Mouse (Mus musculus) heart, adult 2 months (tissue): ENCODE measurements around the gene Mat2a. TPM values are rescaled to one million over a fixed set of nuclear protein-coding genes. Genes with fewer than 3 reads are reported as not detected.

Source experiments
- DNase-seq, 2 experiments: peaks; one replicate each; pipeline ENCODE4 v3.0.0; 2021
- H3K27ac ChIP-seq: fragments of 200-600 bp; 2 replicates; pipeline ENCODE4 v1.8.1; 2022
- H3K27me3 ChIP-seq: fragments of 200-500 bp; 2 replicates; pipeline ENCODE4 v1.6.1; 2012; ENCODE audit warnings: mild to moderate bottlenecking, low read length, inconsistent platforms, mixed read lengths; ENCODE audit not compliant: control insufficient read depth, insufficient read depth
- H3K36me3 ChIP-seq: fragments of 200-500 bp; 2 replicates; pipeline ENCODE4 v1.6.1; 2012; ENCODE audit warnings: low read length, inconsistent platforms; ENCODE audit not compliant: control insufficient read depth, insufficient read depth
- H3K4me1 ChIP-seq: fragments of 200-500 bp; 2 replicates; pipeline ENCODE4 v1.6.1; 2011; ENCODE audit warnings: low read length; ENCODE audit not compliant: control insufficient read depth, insufficient read depth
- H3K4me3 ChIP-seq: fragments of 200-600 bp; 2 replicates; pipeline ENCODE4 v1.8.1; 2022
- H3K79me2 ChIP-seq: fragments of 200-500 bp; replicated peaks from 2 replicates; pipeline ENCODE4 v1.6.1; 2012; ENCODE audit warnings: mild to moderate bottlenecking, inconsistent platforms, low read length, moderate library complexity, mixed read lengths; ENCODE audit not compliant: control insufficient read depth, insufficient read depth
- H3K9ac ChIP-seq: fragments of 200-500 bp; 2 replicates; pipeline ENCODE4 v1.6.1; 2012; ENCODE audit warnings: low read depth, mild to moderate bottlenecking, control low read depth, inconsistent platforms, low read length, mixed read lengths
- CTCF ChIP-seq: fragments of 200-600 bp; IDR thresholded peaks from 2 replicates; pipeline ENCODE4 v1.8.1; 2022; ENCODE audit warnings: antibody characterized with exemption, mild to moderate bottlenecking, moderate library complexity
- EP300 ChIP-seq: fragments of 200-500 bp; IDR thresholded peaks from 2 replicates; pipeline ENCODE4 v1.6.1; 2011; ENCODE audit warnings: low read depth, low read length, control low read depth; ENCODE audit not compliant: insufficient read depth
- POLR2A ChIP-seq: fragments of 200-500 bp; IDR thresholded peaks from 2 replicates; pipeline ENCODE4 v1.6.1; 2011; ENCODE audit warnings: mild to moderate bottlenecking, low read depth, low read length, control low read depth; ENCODE audit not compliant: insufficient read depth
- WGBS: fragments of 180-500 bp; shearing (Covaris S2); methylation state at CpG from one replicate; pipeline ENCODE4 v1.1.7; 2018; 5-methylcytosine and 5-hydroxymethylcytosine counted together
- intact Hi-C: fragments of 180-260 bp; cut with DNase I; formaldehyde crosslinking; loops from one replicate; pipeline ENCODE4 v1.15.1; 2025
- long read RNA-seq: library from polyadenylated mRNA; stranded (forward); transcript quantifications from one replicate; pipeline ENCODE4 v2.0.0, GENCODE M21; 2021
- polyA plus RNA-seq: library from polyadenylated mRNA; depleted of rRNA; stranded (reverse); fragments of >200 nt; gene quantifications from 2 replicates; pipeline ENCODE4 v1.2.3, GENCODE M21; 2012; rRNA removed
- total RNA-seq, 2 experiments: library from RNA; stranded (reverse); gene quantifications; 2 replicates each; pipeline ENCODE4 v1.2.3; 2021

Mat2a gene
- total RNA-seq (100 to 1,000 TPM; 129 to 151 TPM), polyA plus RNA-seq (93.0 and 162 TPM in 2 replicates)
- long read RNA-seq, transcript Mat2a-201 (9 exons, 2,804 nt): major isoform, 158 of 193 reads
- long read RNA-seq, transcript Mat2a-202 (8 exons, 3,387 nt): minor isoform, 23 of 193 reads
- long read RNA-seq, partial matches to known transcripts: 3 of 193 reads
- long read RNA-seq, other reads (novel, unspliced or antisense): 9 of 193 reads

- WGBS: under 1% methylated on average over 76 of the region's 77 CpGs
- DNase-seq: peak; percentile 96 to 97
- peak within 1 kb of the TSS; percentile 77 for H3K4me3 ChIP-seq
- peak within 1 kb of the TSS; percentile 100 for H3K9ac ChIP-seq
- H3K4me1 ChIP-seq: peaks cover 8% of the 10 kb centered on the region
- H3K27me3 ChIP-seq: no peaks in the 10 kb centered on the region
- H3K79me2 ChIP-seq: peaks cover 4% of the 10 kb centered on the region; the same call in 1 of the 2 replicates
- H3K27ac ChIP-seq: peak within 1 kb of the TSS; percentile 97
- TF ChIP-seq EP300 (peak; percentile 84), POLR2A (peak; percentile 99), CTCF (peak; percentile 93)
- H3K36me3 ChIP-seq: peaks cover 36% of the 10 kb centered on the region
- intact Hi-C loops: loop anchor here (1.0 to 5.0 kb wide), 4 partner anchors 23 to 73 kb away; partner anchors contain the start of gene Ggcx
These were observed at the start of gene Mat2a for GRCm38 (mm10) chr6:72439355-72440185. Gene Mat2a, minus strand, starts transcription at chr6:72439558.

GRCm38 (mm10) chr6:72488850-72489249 lies 49.5 kb upstream of the Mat2a start:
- 27% methylated on average over 3 of the region's 3 CpGs for WGBS
- peak overlapping the region; percentile 51; the same call in 1 of the 2 replicates for H3K9ac ChIP-seq
- peak; percentile 49 to 68 for DNase-seq
- H3K27ac ChIP-seq: peak overlapping the region; percentile 22
- peaks cover 2% of the 10 kb centered on the region; the same call in 1 of the 2 replicates for H3K36me3 ChIP-seq
- intact Hi-C loops: no loop called here
- no peaks in the 10 kb centered on the region for H3K79me2 ChIP-seq
- no peaks in the 10 kb centered on the region for H3K27me3 ChIP-seq
- TF ChIP-seq CTCF (no peak), POLR2A (no peak), EP300 (peak; percentile 54; the same call in 1 of the 2 replicates)
- H3K4me3 ChIP-seq: no peak overlapping the region
- H3K4me1 ChIP-seq: peaks cover 17% of the 10 kb centered on the region

- no peaks in the 10 kb centered on the region for H3K79me2 ChIP-seq
- H3K36me3 ChIP-seq: no peaks in the 10 kb centered on the region
- no peaks in the 10 kb centered on the region for H3K27me3 ChIP-seq
- TF ChIP-seq POLR2A (no peak), CTCF (no peak), EP300 (no peak)
- 72% methylated on average over 3 of the region's 3 CpGs for WGBS
- no peak for DNase-seq
- no peak overlapping the region for H3K27ac ChIP-seq
- no peak overlapping the region for H3K4me3 ChIP-seq
- H3K9ac ChIP-seq: no peak overlapping the region
- H3K4me1 ChIP-seq: peaks cover 10% of the 10 kb centered on the region
- intact Hi-C loops: no loop called here
These were observed 47.9 kb upstream of the Mat2a start for GRCm38 (mm10) chr6:72487282-72487681.

- no peaks in the 10 kb centered on the region for H3K36me3 ChIP-seq
- H3K27me3 ChIP-seq: no peaks in the 10 kb centered on the region
- no peak overlapping the region for H3K27ac ChIP-seq
- intact Hi-C loops: no loop called here
- TF ChIP-seq EP300 (no peak), CTCF (no peak), POLR2A (no peak)
- no peak for DNase-seq
- no peak overlapping the region for H3K9ac ChIP-seq
- H3K79me2 ChIP-seq: no peaks in the 10 kb centered on the region
- no peak overlapping the region for H3K4me3 ChIP-seq
- 90% methylated on average over 6 of the region's 6 CpGs for WGBS
- H3K4me1 ChIP-seq: peaks cover 9% of the 10 kb centered on the region
These were observed 46.9 kb upstream of the Mat2a start for GRCm38 (mm10) chr6:72486307-72486706.

- intact Hi-C loops: no loop called here
- WGBS: 60% methylated on average over 4 of the region's 4 CpGs
- no peaks in the 10 kb centered on the region for H3K27me3 ChIP-seq
- H3K27ac ChIP-seq: no peak overlapping the region
- TF ChIP-seq CTCF (no peak), POLR2A (no peak), EP300 (no peak)
- H3K4me1 ChIP-seq: peaks cover 5% of the 10 kb centered on the region
- no peaks in the 10 kb centered on the region for H3K36me3 ChIP-seq
- no peaks in the 10 kb centered on the region for H3K79me2 ChIP-seq
- H3K9ac ChIP-seq: no peak overlapping the region
- DNase-seq: no peak
- H3K4me3 ChIP-seq: no peak overlapping the region
These were observed 45.5 kb upstream of the Mat2a start for GRCm38 (mm10) chr6:72484887-72485286.
